Mouse (Mus musculus) limb, embryonic 11.5 days (tissue): ENCODE data around the gene Hnrnpul1. TPM values are rescaled to one million over a fixed set of nuclear protein-coding genes. Genes with fewer than 3 reads are reported as not detected.
"Not testable (repeated sequence)": the region's sequence is repeated elsewhere in the genome, so short reads cannot be mapped to it uniquely, and the experiment has no call there.

ENCODE experiments used
- ATAC-seq: fragments of 200-750 bp; cut with Nextera tagmentation; 2 replicates; pipeline ENCODE4 v1.8.0; 2017; ENCODE audit warnings: low read depth; ENCODE audit not compliant: insufficient number of reproducible peaks, low FRiP score, low TSS enrichment
- DNase-seq: peaks from one replicate; pipeline ENCODE4 v3.0.0-alpha.2; 2015; ENCODE audit warnings: low spot score
- H3K27ac ChIP-seq: fragments of 300-500 bp; sonication (generic); replicated peaks from 2 replicates; pipeline ENCODE4 v1.5.1; 2014; ENCODE audit warnings: low read depth, mild to moderate bottlenecking, low read length
- H3K27me3 ChIP-seq: fragments of 300-500 bp; sonication (generic); 2 replicates; pipeline ENCODE4 v1.6.1; 2014; ENCODE audit warnings: mild to moderate bottlenecking, low read length, mixed read lengths; ENCODE audit not compliant: control insufficient read depth, insufficient read depth
- H3K36me3 ChIP-seq: fragments of 300-500 bp; sonication (generic); 2 replicates; pipeline ENCODE4 v1.6.1; 2014; ENCODE audit warnings: mild to moderate bottlenecking, low read length, moderate library complexity, mixed read lengths; ENCODE audit not compliant: control insufficient read depth, insufficient read depth
- H3K4me1 ChIP-seq: fragments of 300-500 bp; sonication (generic); 2 replicates; pipeline ENCODE4 v1.6.1; 2014; ENCODE audit warnings: low read length, mixed read lengths; ENCODE audit not compliant: control insufficient read depth, insufficient read depth
- H3K4me2 ChIP-seq: fragments of 300-500 bp; sonication (generic); 2 replicates; pipeline ENCODE4 v1.6.1; 2014; ENCODE audit warnings: low read depth, mild to moderate bottlenecking, moderate library complexity; ENCODE audit not compliant: severe bottlenecking
- H3K4me3 ChIP-seq: fragments of 300-500 bp; sonication (generic); 2 replicates; pipeline ENCODE4 v1.5.1; 2014; ENCODE audit warnings: low read depth, low read length
- H3K9ac ChIP-seq: fragments of 300-500 bp; sonication (generic); 2 replicates; pipeline ENCODE4 v1.6.1; 2014; ENCODE audit warnings: mild to moderate bottlenecking, low read length
- H3K9me3 ChIP-seq: fragments of 300-500 bp; sonication (generic); 2 replicates; pipeline ENCODE4 v1.6.1; 2016; ENCODE audit warnings: low read length; ENCODE audit not compliant: control insufficient read depth
- WGBS: fragments of 180-500 bp; shearing (Covaris S2); extraction: QIAGEN DNeasy Blood & Tissue Kit; methylation state at CpG from one replicate; pipeline ENCODE4 v1.1.7; 2014; 5-methylcytosine and 5-hydroxymethylcytosine counted together
- polyA plus RNA-seq: library from polyadenylated mRNA; unstranded; fragments of >200 nt; fragmentation: Nextera tagmentation; extraction: Ambion mirVana; gene quantifications from 2 replicates; pipeline ENCODE4 v1.2.1, GENCODE M21; 2014

Gene Hnrnpul1
- polyA plus RNA-seq, 1 experiment from 2014 or later, result 82.9 TPM

DNA sequence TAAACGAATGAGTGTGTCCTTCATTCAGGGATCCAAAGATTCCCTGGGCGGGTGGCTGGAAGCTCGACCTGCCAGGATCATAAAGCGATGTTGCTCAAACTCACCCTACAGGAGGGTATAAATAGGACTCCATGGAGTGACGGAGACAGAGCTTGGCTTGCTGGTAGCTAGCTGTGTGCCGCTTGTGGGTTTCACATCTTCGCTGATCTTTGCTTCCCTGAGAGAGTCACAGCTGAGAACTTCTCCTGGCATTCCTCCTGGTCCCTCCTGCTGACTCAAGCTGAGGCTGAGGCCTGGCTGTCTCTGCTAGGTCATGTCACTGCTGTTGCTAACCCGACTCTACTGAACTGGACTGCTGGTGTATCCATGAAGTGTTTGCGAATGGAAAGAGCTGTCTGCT lies 38.4 kb upstream of the Hnrnpul1 start:
- 69% methylated on average over 9 of the region's 9 CpGs for WGBS
- not testable (repeated sequence) for H3K27ac ChIP-seq, H3K36me3 ChIP-seq, DNase-seq, H3K4me1 ChIP-seq, H3K9me3 ChIP-seq, H3K9ac ChIP-seq, H3K27me3 ChIP-seq, H3K4me3 ChIP-seq, ATAC-seq, H3K4me2 ChIP-seq

DNA sequence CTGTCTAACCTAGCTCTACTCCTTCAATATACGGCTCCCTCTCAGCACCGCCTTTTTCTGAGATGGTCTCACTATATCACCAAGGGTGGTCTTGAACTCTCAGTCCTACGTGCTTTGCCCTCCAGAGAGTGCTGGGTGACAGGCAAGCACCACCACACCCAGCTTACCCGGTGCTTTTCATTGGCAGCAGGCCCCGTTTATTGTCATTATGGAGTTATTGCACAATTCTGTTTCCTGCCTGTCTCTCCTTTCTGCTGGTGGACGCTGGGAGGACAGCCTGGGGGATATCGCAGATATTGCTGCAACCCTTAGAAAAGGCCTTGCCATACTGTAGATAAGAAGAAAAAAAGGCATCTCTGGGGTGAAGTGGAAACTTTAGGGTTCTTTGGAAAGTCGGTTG lies 36.1 kb upstream of the Hnrnpul1 start:
- no peak for DNase-seq
- Histone ChIP-seq H3K9ac (no peak overlapping the region), H3K4me3 (no peak overlapping the region), H3K27ac (no peak overlapping the region), H3K36me3 (no peaks in the 10 kb centered on the region), H3K4me2 (no peak overlapping the region), H3K4me1 (0 out of 2 replicates have a peak, but pooled peaks cover 17% of the 10 kb centered on the region), H3K27me3 (no peaks in the 10 kb centered on the region), H3K9me3 (no peaks in the 10 kb centered on the region)
- whole genome bisulfite sequencing, result 73% methylated on average over 8 of the region's 8 CpGs
- ATAC-seq, result no peak

DNA sequence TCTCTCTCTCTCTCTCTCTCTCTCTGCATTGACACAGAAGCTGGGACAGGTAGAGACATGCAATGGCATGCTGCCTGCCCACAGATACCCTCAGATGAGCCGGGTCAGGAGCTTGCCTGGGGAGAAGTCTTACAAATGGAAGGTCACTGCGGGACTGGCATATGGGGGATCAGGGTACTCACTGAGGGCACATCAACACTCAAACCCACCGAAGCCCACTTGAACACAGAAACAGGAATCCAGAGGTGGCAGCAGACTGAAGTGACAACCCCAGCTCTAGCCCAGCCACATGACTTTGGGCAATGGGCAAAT lies 34.5 kb upstream of the Hnrnpul1 start:
- WGBS, result 33% methylated on average over 3 of the region's 3 CpGs
- Histone ChIP-seq H3K27ac (no peak overlapping the region), H3K4me1 (0 out of 2 replicates have a peak, but pooled peaks cover 17% of the 10 kb centered on the region)

DNA sequence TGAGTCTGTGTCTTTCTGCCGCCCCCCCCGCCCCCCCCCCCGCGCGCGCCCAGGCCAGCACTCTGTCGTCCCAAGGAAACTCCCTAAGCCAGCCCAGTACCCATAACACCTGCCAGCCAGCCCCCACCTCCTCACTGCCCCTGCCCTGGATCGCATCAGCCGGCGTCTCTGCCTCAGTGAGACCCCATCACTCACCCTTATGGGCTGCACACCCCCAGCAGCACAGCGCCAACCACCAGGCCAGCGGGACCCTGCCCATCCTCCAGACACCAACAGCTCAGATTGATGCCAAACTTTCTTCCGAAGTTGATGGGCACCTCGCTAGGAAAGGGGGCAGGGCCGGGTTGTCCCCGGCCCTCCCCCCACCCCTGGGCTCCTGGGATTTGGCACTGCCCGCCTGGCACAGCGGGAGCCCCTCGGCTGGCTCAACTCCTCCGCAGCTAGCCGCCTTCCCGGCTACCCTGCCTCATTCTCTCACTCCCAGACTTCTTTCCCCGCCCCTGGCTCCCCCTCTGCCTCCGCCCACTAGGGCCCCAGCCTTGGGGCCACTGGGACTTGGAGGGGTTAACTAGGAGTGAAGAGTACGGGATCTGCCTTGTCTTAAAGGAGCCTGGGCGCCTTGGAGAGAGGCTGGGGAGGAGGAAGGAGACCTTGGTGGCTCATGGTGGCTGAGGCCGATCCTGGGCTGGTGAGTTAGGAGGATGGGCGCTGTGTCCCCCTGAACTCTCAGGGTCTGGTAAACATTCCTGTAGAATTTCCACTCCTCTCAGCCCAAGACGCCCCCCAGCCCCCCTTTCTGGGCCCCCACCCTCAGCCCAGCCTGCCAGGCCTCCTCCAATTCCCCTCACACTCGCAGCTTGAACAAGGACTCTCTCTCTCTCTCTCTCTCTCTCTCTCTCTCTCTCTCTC lies 33.9 kb upstream of the Hnrnpul1 start, which contains the start of gene Axl:
Axl (minus strand) TSS at position 486 of the 909 bp plus-strand sequence.
- H3K9ac ChIP-seq, result peak within 1 kb of the TSS; percentile 71
- peak; percentile 91 for ATAC-seq
- H3K4me2 ChIP-seq, result peak within 1 kb of the TSS; percentile 90
- 0 out of 2 replicates have a peak, but pooled peaks cover 17% of the 10 kb centered on the region for H3K4me1 ChIP-seq
- no peaks in the 10 kb centered on the region for H3K9me3 ChIP-seq
- no peaks in the 10 kb centered on the region for H3K36me3 ChIP-seq
- under 1% methylated on average over 26 of the region's 30 CpGs for WGBS
- H3K27me3 ChIP-seq, result no peaks in the 10 kb centered on the region
- peak within 1 kb of the TSS; percentile 60 for H3K4me3 ChIP-seq
- peak; percentile 85 for DNase-seq
- H3K27ac ChIP-seq, result peak within 1 kb of the TSS; percentile 36; the same call in 1 of the 2 replicates

More for the DNA sequence above, 34.5 kb upstream of the Hnrnpul1 start:
- Histone ChIP-seq H3K27me3 (no peaks in the 10 kb centered on the region), H3K9me3 (no peaks in the 10 kb centered on the region), H3K4me3 (peak overlapping the region; percentile 60; the same call in 1 of the 2 replicates), H3K9ac (peak overlapping the region; percentile 71; the same call in 1 of the 2 replicates), H3K36me3 (no peaks in the 10 kb centered on the region), H3K4me2 (peak overlapping the region; percentile 90)
- DNase-seq (peak; percentile 37), ATAC-seq (no peak; the same call in 1 of the 2 replicates)

DNA sequence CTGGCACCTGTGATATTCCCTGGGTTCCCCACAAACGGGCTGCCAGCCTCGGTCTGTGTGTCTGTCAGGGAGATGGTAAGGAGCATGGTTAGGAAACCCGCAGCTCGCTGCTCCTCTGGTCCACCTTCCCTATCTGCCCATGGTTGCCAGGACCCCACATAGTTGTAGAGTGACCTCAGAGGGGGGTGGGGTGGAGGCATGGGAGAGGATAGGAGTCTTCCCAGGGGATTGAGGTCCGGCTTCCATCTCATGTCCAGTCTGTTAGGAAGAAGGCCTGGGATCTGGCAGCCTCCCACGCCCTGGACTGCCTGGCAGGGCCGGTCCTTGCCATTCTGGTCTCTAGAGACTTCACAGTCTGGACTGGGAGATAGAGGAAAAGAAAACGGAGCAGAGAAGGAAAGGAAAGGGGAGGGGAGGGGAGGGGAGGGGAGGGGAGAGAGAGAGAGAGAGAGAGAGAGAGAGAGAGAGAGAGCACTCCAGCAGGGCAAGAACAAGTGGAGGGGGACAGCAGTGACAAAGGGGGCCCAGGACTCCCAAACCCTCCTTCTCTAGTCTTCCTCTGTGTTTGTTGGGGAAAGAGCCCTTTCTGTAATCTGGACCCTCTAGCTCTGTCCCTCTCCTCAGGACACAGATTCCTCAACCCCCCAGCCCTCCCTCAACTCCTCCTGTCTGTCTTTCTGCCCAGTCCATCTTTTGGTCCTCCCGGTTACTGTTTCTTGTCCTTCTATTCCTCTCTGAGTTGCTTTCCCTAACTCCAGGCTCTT lies 33.1 kb upstream of the Hnrnpul1 start:
- peak overlapping the region; percentile 90 for H3K4me2 ChIP-seq
- H3K9me3 ChIP-seq, result no peaks in the 10 kb centered on the region
- H3K9ac ChIP-seq, result peak overlapping the region; percentile 71; the same call in 1 of the 2 replicates
- ATAC-seq (0 out of 2 replicates have a peak, but pooled peaks have one; percentile 11), DNase-seq (no peak)
- WGBS, result 32% methylated on average over 9 of the region's 9 CpGs
- H3K27ac ChIP-seq, result no peak overlapping the region
- H3K27me3 ChIP-seq, result no peaks in the 10 kb centered on the region
- peak overlapping the region; percentile 60 for H3K4me3 ChIP-seq
- H3K4me1 ChIP-seq, result peaks cover 17% of the 10 kb centered on the region; the same call in 1 of the 2 replicates
- H3K36me3 ChIP-seq, result no peaks in the 10 kb centered on the region

DNA sequence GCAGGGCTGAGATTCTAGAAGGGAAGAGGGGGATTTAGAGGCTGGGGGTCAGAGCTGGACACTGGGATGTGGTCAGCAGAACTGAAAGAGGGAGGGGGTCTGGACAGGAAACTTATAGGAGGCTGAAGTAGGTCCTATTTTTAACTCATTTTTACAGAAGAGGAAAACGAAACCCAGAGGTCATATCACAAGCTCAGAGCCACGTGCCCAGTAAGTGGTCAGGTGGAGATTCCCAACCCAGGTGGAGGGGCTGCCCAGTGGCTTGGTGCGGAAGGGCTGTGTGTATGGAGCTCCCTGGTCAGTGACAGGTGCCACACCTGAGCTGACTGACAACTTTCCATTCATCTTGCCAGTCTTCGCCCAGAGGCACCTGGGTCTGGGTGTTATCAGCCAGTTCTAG lies 32.4 kb upstream of the Hnrnpul1 start:
- H3K36me3 ChIP-seq, result no peaks in the 10 kb centered on the region
- no peak overlapping the region for H3K27ac ChIP-seq
- no peaks in the 10 kb centered on the region for H3K9me3 ChIP-seq
- peak overlapping the region; percentile 90; the same call in 1 of the 2 replicates for H3K4me2 ChIP-seq
- no peaks in the 10 kb centered on the region for H3K27me3 ChIP-seq
- no peak for DNase-seq
- WGBS, result 71% methylated on average over 4 of the region's 4 CpGs
- ATAC-seq, result no peak
- no peak overlapping the region for H3K4me3 ChIP-seq
- no peak overlapping the region for H3K9ac ChIP-seq
- peaks cover 21% of the 10 kb centered on the region for H3K4me1 ChIP-seq

DNA sequence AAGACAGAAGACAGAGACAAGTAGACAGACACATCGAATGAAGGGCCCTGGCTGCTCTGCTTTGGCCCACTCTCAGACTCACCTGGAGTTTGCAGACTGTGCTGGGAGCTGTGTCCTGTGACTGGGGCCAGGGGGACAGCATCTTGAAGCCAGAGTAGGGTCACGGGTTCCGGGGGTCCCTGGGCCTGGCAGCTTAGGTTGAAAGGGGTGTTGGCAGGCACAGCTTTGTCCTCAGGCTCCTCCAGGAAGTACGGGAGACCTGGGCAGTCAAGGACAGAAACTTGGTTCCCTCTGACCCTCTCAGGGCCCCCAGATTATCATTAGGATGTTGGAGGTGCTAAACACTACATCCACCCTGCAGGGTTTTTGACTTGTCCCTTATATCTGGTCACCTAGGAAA lies 31.2 kb upstream of the Hnrnpul1 start:
- no peak overlapping the region for H3K27ac ChIP-seq
- peaks cover 29% of the 10 kb centered on the region for H3K4me1 ChIP-seq
- H3K9ac ChIP-seq, result no peak overlapping the region
- H3K4me2 ChIP-seq, result no peak overlapping the region
- H3K4me3 ChIP-seq, result no peak overlapping the region
- no peaks in the 10 kb centered on the region for H3K36me3 ChIP-seq
- DNase-seq (no peak), ATAC-seq (no peak)
- H3K27me3 ChIP-seq, result no peaks in the 10 kb centered on the region
- 65% methylated on average over 4 of the region's 4 CpGs for WGBS
- H3K9me3 ChIP-seq, result no peaks in the 10 kb centered on the region

DNA sequence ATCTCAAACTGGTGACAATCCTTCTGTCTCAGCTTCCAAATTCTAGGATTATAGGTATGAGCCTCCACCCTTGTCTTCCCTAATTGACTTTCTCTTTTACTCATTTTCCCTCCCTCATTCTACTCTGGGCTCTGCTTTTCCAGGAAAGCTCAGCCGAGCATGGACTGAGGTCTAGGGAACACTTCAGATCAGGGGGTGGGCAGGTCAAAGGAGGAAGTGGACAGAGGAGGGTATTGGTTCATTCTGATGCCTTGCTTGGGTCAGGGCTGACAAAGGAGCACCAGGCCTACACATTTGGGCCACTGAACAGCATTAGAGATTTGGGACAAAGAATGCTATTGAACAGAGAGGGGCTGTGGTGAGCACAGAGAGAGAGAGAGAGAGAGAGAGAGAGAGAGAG lies 30.3 kb upstream of the Hnrnpul1 start:
- H3K9me3 ChIP-seq, result no peaks in the 10 kb centered on the region
- no peak for ATAC-seq
- 67% methylated on average over 1 of the region's 1 CpGs for WGBS
- DNase-seq, result no peak
- peaks cover 29% of the 10 kb centered on the region for H3K4me1 ChIP-seq
- H3K4me2 ChIP-seq, result no peak overlapping the region
- H3K4me3 ChIP-seq, result no peak overlapping the region
- no peak overlapping the region for H3K9ac ChIP-seq
- H3K27me3 ChIP-seq, result no peaks in the 10 kb centered on the region
- H3K27ac ChIP-seq, result no peak overlapping the region
- H3K36me3 ChIP-seq, result no peaks in the 10 kb centered on the region
